Mouse (Mus musculus): ENCODE measurements around the gene Krtap4-6. TPM values are rescaled to one million over a fixed set of nuclear protein-coding genes. Genes with fewer than 3 reads are reported as not detected.

Gene Krtap4-6
- total RNA-seq, 1 experiment = not detected

DNA sequence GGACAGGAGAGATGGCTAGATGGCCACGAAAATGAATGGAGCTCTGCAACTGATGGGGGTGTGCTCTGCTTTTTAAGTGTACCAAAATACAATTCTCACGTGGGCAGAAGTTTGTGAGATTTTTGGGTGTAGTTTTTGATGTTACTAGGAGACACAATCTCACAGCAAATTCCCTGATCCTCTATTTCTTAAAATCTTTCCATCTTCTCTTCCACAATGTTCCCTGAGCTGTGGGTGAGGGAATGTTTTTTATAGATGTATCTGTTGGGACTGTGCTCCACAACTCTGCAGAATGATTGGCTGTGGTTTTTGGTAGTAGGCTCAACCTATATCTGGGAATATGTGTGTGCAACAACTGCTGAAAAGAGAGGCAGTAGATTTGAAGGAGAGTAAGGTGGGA lies 32.5 kb downstream of the Krtap4-6 start:
- TF ChIP-seq HCFC1 (IDR thresholded peaks at IDR 0.05; ENCODE audit: borderline replicate concordance, insufficient read depth, low read length) (no peak), CHD2 (IDR thresholded peaks at IDR 0.05; ENCODE audit: low read depth, low read length) (no peak), ZNF384 (IDR thresholded peaks at IDR 0.05; ENCODE audit: low read depth, low read length) (no peak), MAFK (IDR thresholded peaks at IDR 0.05; ENCODE audit: insufficient read depth, low read depth, low read length) (no peak), ZC3H11A (IDR thresholded peaks at IDR 0.05; ENCODE audit: borderline replicate concordance, low read depth, low read length) (no peak)
- Histone ChIP-seq H3K4me1 (ENCODE audit: control insufficient read depth in 2 of 2, insufficient read depth in 2 of 2, low read length in 2 of 2, poor library complexity in 1 of 2) (no peaks in the 10 kb centered on the region), H3K4me3 (ENCODE audit: insufficient read depth in 1 of 2, low read depth in 1 of 2, low read length in 2 of 2, poor library complexity in 1 of 2, severe bottlenecking in 1 of 2) (no peak overlapping the region), H3K27ac (ENCODE audit: insufficient read depth, low read depth, low read length, poor library complexity, severe bottlenecking) (no peak overlapping the region), H3K9ac (ENCODE audit: insufficient read depth, low read depth, low read length, poor library complexity, severe bottlenecking) (no peak overlapping the region), H3K36me3 (ENCODE audit: control insufficient read depth, insufficient read depth, low read length, poor library complexity, severe bottlenecking) (no peaks in the 10 kb centered on the region), H3K9me3 (ENCODE audit: control insufficient read depth, insufficient read depth, low read depth, low read length) (no peaks in the 10 kb centered on the region)
- DNase-seq (ENCODE audit: low read depth, low spot score) = no peak
- in situ Hi-C loops (cut with MboI; ENCODE audit: low sequenced_read_pairs in 2 of 2, unreplicated experiment in 2 of 2) = no loop called here

DNA sequence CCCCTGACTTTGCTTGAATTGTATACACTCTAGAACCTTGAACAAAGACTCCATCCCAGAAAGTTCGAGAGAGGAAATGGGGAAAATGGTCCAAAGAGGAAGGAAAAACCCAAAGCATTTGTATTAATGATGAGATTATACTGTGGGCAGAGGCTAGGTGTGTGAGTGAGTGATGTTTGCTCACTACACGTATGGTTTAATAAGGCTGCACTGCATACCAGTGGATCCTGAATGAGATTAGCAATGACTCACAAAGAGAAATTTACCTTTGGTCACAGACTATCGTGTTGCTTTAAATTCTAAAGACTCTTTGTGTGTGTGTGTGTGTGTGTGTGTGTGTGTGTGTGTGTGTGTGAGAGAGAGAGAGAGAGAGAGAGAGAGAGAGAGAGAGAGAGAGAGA lies 34.9 kb downstream of the Krtap4-6 start:
- in situ Hi-C loops (cut with MboI; ENCODE audit: low sequenced_read_pairs in 2 of 2, unreplicated experiment in 2 of 2) = no loop called here
- H3K9me3 ChIP-seq (ENCODE audit: control insufficient read depth, insufficient read depth, low read depth, low read length) = no peaks in the 10 kb centered on the region
- H3K36me3 ChIP-seq (ENCODE audit: control insufficient read depth, insufficient read depth, low read length, poor library complexity, severe bottlenecking) = no peaks in the 10 kb centered on the region
- H3K9ac ChIP-seq (ENCODE audit: insufficient read depth, low read depth, low read length, poor library complexity, severe bottlenecking) = no peak overlapping the region
- no peak overlapping the region for H3K27ac ChIP-seq (ENCODE audit: insufficient read depth, low read depth, low read length, poor library complexity, severe bottlenecking)
- DNase-seq (ENCODE audit: low read depth, low spot score) = no peak
- no peaks in the 10 kb centered on the region for H3K4me1 ChIP-seq (ENCODE audit: control insufficient read depth in 2 of 2, insufficient read depth in 2 of 2, low read length in 2 of 2, poor library complexity in 1 of 2)
- TF ChIP-seq ZC3H11A (IDR thresholded peaks at IDR 0.05; ENCODE audit: borderline replicate concordance, low read depth, low read length) (no peak), CHD2 (IDR thresholded peaks at IDR 0.05; ENCODE audit: low read depth, low read length) (no peak), HCFC1 (IDR thresholded peaks at IDR 0.05; ENCODE audit: borderline replicate concordance, insufficient read depth, low read length) (no peak), MAFK (IDR thresholded peaks at IDR 0.05; ENCODE audit: insufficient read depth, low read depth, low read length) (no peak), ZNF384 (IDR thresholded peaks at IDR 0.05; ENCODE audit: low read depth, low read length) (no peak)
- H3K4me3 ChIP-seq (ENCODE audit: insufficient read depth in 1 of 2, low read depth in 1 of 2, low read length in 2 of 2, poor library complexity in 1 of 2, severe bottlenecking in 1 of 2) = no peak overlapping the region

DNA sequence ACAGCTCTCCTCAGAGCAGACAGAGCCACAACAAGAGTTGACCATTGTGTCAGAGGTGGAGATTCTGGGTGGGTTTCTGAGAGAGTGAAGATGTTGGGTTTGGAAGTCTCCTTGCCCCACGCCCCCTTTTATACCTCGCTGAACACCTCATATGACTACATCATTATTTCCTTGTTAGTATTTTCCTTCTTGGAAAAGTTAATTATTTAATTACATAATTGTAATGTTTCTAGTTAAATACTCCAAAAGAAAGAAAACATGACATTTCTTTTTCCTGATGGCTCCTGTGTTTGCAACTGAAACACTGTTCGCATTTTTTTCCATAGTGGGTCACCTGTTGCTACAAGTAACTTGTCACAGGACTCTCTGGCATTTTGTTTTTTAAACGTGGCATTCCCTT lies 37.6 kb downstream of the Krtap4-6 start, which contains the start of gene Krtap4-1:
Krtap4-1 (minus strand) TSS at position 101 of the 400 bp plus-strand sequence.
- no peak for TF ChIP-seq HCFC1 (IDR thresholded peaks at IDR 0.05; ENCODE audit: borderline replicate concordance, insufficient read depth, low read length)
- TF ChIP-seq ZC3H11A (IDR thresholded peaks at IDR 0.05; ENCODE audit: borderline replicate concordance, low read depth, low read length) = no peak
- TF ChIP-seq ZNF384 (IDR thresholded peaks at IDR 0.05; ENCODE audit: low read depth, low read length) = no peak
- TF ChIP-seq CHD2 (IDR thresholded peaks at IDR 0.05; ENCODE audit: low read depth, low read length) = no peak
- no peak for TF ChIP-seq MAFK (IDR thresholded peaks at IDR 0.05; ENCODE audit: insufficient read depth, low read depth, low read length)
- Histone ChIP-seq H3K9ac (ENCODE audit: insufficient read depth, low read depth, low read length, poor library complexity, severe bottlenecking) (no peak within 1 kb of the TSS), H3K4me3 (ENCODE audit: insufficient read depth in 1 of 2, low read depth in 1 of 2, low read length in 2 of 2, poor library complexity in 1 of 2, severe bottlenecking in 1 of 2) (0 out of 4 replicates have a peak within 1 kb of the TSS, but pooled peaks of 1 of the 2 experiments have one; percentile 0), H3K4me1 (ENCODE audit: control insufficient read depth in 2 of 2, insufficient read depth in 2 of 2, low read length in 2 of 2, poor library complexity in 1 of 2) (no peaks in the 10 kb centered on the region), H3K36me3 (ENCODE audit: control insufficient read depth, insufficient read depth, low read length, poor library complexity, severe bottlenecking) (no peaks in the 10 kb centered on the region), H3K27ac (ENCODE audit: insufficient read depth, low read depth, low read length, poor library complexity, severe bottlenecking) (no peak within 1 kb of the TSS), H3K9me3 (ENCODE audit: control insufficient read depth, insufficient read depth, low read depth, low read length) (no peaks in the 10 kb centered on the region)
- DNase-seq (ENCODE audit: low read depth, low spot score) = no peak
- in situ Hi-C loops (cut with MboI; ENCODE audit: low sequenced_read_pairs in 2 of 2, unreplicated experiment in 2 of 2) = no loop called here

DNA sequence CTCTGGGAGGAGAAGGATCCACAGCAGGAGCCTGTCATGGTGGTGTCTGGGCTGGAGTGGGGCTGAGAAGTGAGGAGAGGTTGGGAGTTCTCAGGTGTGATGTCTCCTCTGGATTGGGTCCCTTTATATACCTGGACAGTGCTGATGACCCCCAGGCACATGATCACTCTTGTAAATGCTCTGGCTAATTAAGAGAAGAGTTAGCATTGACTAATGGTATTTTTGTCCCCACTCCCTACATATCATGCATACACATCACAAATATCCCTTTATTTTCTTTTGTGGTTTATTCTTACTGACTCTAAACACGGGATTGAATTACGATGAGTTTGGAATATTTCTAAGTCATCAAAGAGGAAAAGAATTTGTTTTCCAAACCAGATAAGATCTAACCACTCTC lies 45.4 kb downstream of the Krtap4-6 start, which contains the start of gene Gm11562:
Gm11562 (minus strand) TSS at position 101 of the 400 bp plus-strand sequence.
- Histone ChIP-seq H3K27ac (ENCODE audit: insufficient read depth, low read depth, low read length, poor library complexity, severe bottlenecking) (no peak within 1 kb of the TSS), H3K4me1 (ENCODE audit: control insufficient read depth in 2 of 2, insufficient read depth in 2 of 2, low read length in 2 of 2, poor library complexity in 1 of 2) (no peaks in the 10 kb centered on the region), H3K9ac (ENCODE audit: insufficient read depth, low read depth, low read length, poor library complexity, severe bottlenecking) (no peak within 1 kb of the TSS), H3K36me3 (ENCODE audit: control insufficient read depth, insufficient read depth, low read length, poor library complexity, severe bottlenecking) (no peaks in the 10 kb centered on the region), H3K4me3 (ENCODE audit: insufficient read depth in 1 of 2, low read depth in 1 of 2, low read length in 2 of 2, poor library complexity in 1 of 2, severe bottlenecking in 1 of 2) (no peak within 1 kb of the TSS), H3K9me3 (ENCODE audit: control insufficient read depth, insufficient read depth, low read depth, low read length) (no peaks in the 10 kb centered on the region)
- in situ Hi-C loops (cut with MboI; ENCODE audit: low sequenced_read_pairs in 2 of 2, unreplicated experiment in 2 of 2) = no loop called here
- TF ChIP-seq MAFK (IDR thresholded peaks at IDR 0.05; ENCODE audit: insufficient read depth, low read depth, low read length) (no peak), HCFC1 (IDR thresholded peaks at IDR 0.05; ENCODE audit: borderline replicate concordance, insufficient read depth, low read length) (no peak), CHD2 (IDR thresholded peaks at IDR 0.05; ENCODE audit: low read depth, low read length) (no peak), ZNF384 (IDR thresholded peaks at IDR 0.05; ENCODE audit: low read depth, low read length) (no peak), ZC3H11A (IDR thresholded peaks at IDR 0.05; ENCODE audit: borderline replicate concordance, low read depth, low read length) (no peak)
- no peak for DNase-seq (ENCODE audit: low read depth, low spot score)

Other genes with a start within 250 kb of the Krtap4-6 start
- 0.37 and 0.49 TPM in 2 replicates for gene Krt12, start 243.7 kb downstream of the Krtap4-6 start, total RNA-seq (2012; rRNA removed)
- gene Krt20, start 227.8 kb downstream of the Krtap4-6 start, total RNA-seq (2012; rRNA removed) = 1.8 and 2.4 TPM in 2 replicates
- 0.16 and 0.18 TPM in 2 replicates for gene Krt23, start 172.8 kb downstream of the Krtap4-6 start, total RNA-seq (2012; rRNA removed)
- not detected in 2 replicates for gene Krt39, start 144.6 kb downstream of the Krtap4-6 start, total RNA-seq (2012; rRNA removed)
- gene Krt40, start 122.8 kb downstream of the Krtap4-6 start, total RNA-seq (2012; rRNA removed) = not detected in 2 replicates
- not detected in 2 replicates for gene Krtap3-3, start 115.1 kb downstream of the Krtap4-6 start, total RNA-seq (2012; rRNA removed)
- not detected in 2 replicates for gene Krtap3-2, start 109.1 kb downstream of the Krtap4-6 start, total RNA-seq (2012; rRNA removed)
- not detected in 2 replicates for gene Gm11939, start 106.5 kb downstream of the Krtap4-6 start, total RNA-seq (2012; rRNA removed)
- gene Krtap3-1, start 99.3 kb downstream of the Krtap4-6 start, total RNA-seq (2012; rRNA removed) = not detected in 2 replicates
- not detected in 2 replicates for gene Krtap1-5, start 84.9 kb downstream of the Krtap4-6 start, total RNA-seq (2012; rRNA removed)
- gene Krtap1-4, start 82.3 kb downstream of the Krtap4-6 start, total RNA-seq (2012; rRNA removed) = not detected in 2 replicates
- gene Krtap1-3, start 74.6 kb downstream of the Krtap4-6 start, total RNA-seq (2012; rRNA removed) = not detected in 2 replicates
- gene Krtap9-3, start 67.9 kb downstream of the Krtap4-6 start, total RNA-seq (2012; rRNA removed) = not detected in 2 replicates
- not detected in 2 replicates for gene Gm11938, start 62.7 kb downstream of the Krtap4-6 start, total RNA-seq (2012; rRNA removed)
- not detected in 2 replicates for gene Gm11937, start 55.8 kb downstream of the Krtap4-6 start, total RNA-seq (2012; rRNA removed)
- not detected in 2 replicates for gene Krtap2-4, start 51.1 kb downstream of the Krtap4-6 start, total RNA-seq (2012; rRNA removed)
- not detected in 2 replicates for gene Gm11562, start 45.5 kb downstream of the Krtap4-6 start, total RNA-seq (2012; rRNA removed)
- gene Krtap4-1, start 37.7 kb downstream of the Krtap4-6 start, total RNA-seq (2012; rRNA removed) = not detected in 2 replicates
- not detected in 2 replicates for gene Krtap4-2, start 30.9 kb downstream of the Krtap4-6 start, total RNA-seq (2012; rRNA removed)
- gene Krtap4-7, start 21.9 kb downstream of the Krtap4-6 start, total RNA-seq (2012; rRNA removed) = not detected in 2 replicates
- gene Gm11555, start 15.7 kb downstream of the Krtap4-6 start, total RNA-seq (2012; rRNA removed) = not detected in 2 replicates
- not detected in 2 replicates for gene Gm11563, start 7.0 kb downstream of the Krtap4-6 start, total RNA-seq (2012; rRNA removed)
- not detected in 2 replicates for gene Gm14190, start 24.8 kb upstream of the Krtap4-6 start, total RNA-seq (2012; rRNA removed)
- gene Gm14180, start 68.3 kb upstream of the Krtap4-6 start, total RNA-seq (2012; rRNA removed) = not detected in 2 replicates
- gene Gm11595, start 107.0 kb upstream of the Krtap4-6 start, total RNA-seq (2012; rRNA removed) = not detected in 2 replicates
- gene Krtap4-8, start 114.7 kb upstream of the Krtap4-6 start, total RNA-seq (2012; rRNA removed) = not detected in 2 replicates
- gene Krtap4-9, start 119.2 kb upstream of the Krtap4-6 start, total RNA-seq (2012; rRNA removed) = not detected in 2 replicates
- not detected in 2 replicates for gene Gm11596, start 127.5 kb upstream of the Krtap4-6 start, total RNA-seq (2012; rRNA removed)
- gene Gm11569, start 133.0 kb upstream of the Krtap4-6 start, total RNA-seq (2012; rRNA removed) = not detected in 2 replicates
- gene Gm11554, start 138.5 kb upstream of the Krtap4-6 start, total RNA-seq (2012; rRNA removed) = not detected in 2 replicates
- gene Krtap4-13, start 143.9 kb upstream of the Krtap4-6 start, total RNA-seq (2012; rRNA removed) = 1.3 and 1.5 TPM in 2 replicates
- gene Gm11564, start 149.7 kb upstream of the Krtap4-6 start, total RNA-seq (2012; rRNA removed) = 0.89 and 1.4 TPM in 2 replicates
- not detected in 2 replicates for gene 2300003K06Rik, start 172.1 kb upstream of the Krtap4-6 start, total RNA-seq (2012; rRNA removed)
- not detected in 2 replicates for gene Krtap4-16, start 185.6 kb upstream of the Krtap4-6 start, total RNA-seq (2012; rRNA removed)
- not detected in 2 replicates for gene Gm11568, start 192.0 kb upstream of the Krtap4-6 start, total RNA-seq (2012; rRNA removed)
- gene Gm11559, start 198.5 kb upstream of the Krtap4-6 start, total RNA-seq (2012; rRNA removed) = not detected in 2 replicates
- gene Krtap9-1, start 207.4 kb upstream of the Krtap4-6 start, total RNA-seq (2012; rRNA removed) = not detected in 2 replicates
- gene Gm11567, start 213.2 kb upstream of the Krtap4-6 start, total RNA-seq (2012; rRNA removed) = not detected in 2 replicates
- not detected in 2 replicates for gene Krtap31-1, start 242.0 kb upstream of the Krtap4-6 start, total RNA-seq (2012; rRNA removed)
- not detected in 2 replicates for gene Gm11565, start 248.8 kb upstream of the Krtap4-6 start, total RNA-seq (2012; rRNA removed)